Mouse (Mus musculus) lung, embryonic 16.5 days (tissue): ENCODE measurements at regions not wholly inside any gene's neighbourhood (a gene's known extent, or its start where the extent isn't known, plus 50 kb on each side); places are given as distances from the start of the nearest gene placed in this dataset.

Source experiments
- ATAC-seq: fragments of 200-750 bp; cut with Nextera tagmentation; 2 replicates; pipeline ENCODE4 v1.8.0; 2017; ENCODE audit warnings: low read depth, mild to moderate bottlenecking, moderate library complexity
- H3K27ac ChIP-seq: fragments of 300-500 bp; sonication (generic); 2 replicates; pipeline ENCODE4 v1.5.1; 2014; ENCODE audit warnings: mild to moderate bottlenecking, control low read depth, low read length
- H3K27me3 ChIP-seq: fragments of 300-500 bp; sonication (generic); 2 replicates; pipeline ENCODE4 v1.6.1; 2014; ENCODE audit warnings: low read depth, low read length, mixed read lengths; ENCODE audit not compliant: control insufficient read depth, insufficient read depth
- H3K36me3 ChIP-seq: fragments of 300-500 bp; sonication (generic); 2 replicates; pipeline ENCODE4 v1.6.1; 2014; ENCODE audit warnings: low read length; ENCODE audit not compliant: control insufficient read depth, insufficient read depth
- H3K4me1 ChIP-seq: fragments of 300-500 bp; sonication (generic); replicated peaks from 2 replicates; pipeline ENCODE4 v1.6.1; 2014; ENCODE audit warnings: low read length, mixed read lengths; ENCODE audit not compliant: control insufficient read depth, insufficient read depth
- H3K4me2 ChIP-seq: fragments of 300-500 bp; sonication (generic); 2 replicates; pipeline ENCODE4 v1.6.1; 2014; ENCODE audit warnings: low read depth, low read length, control low read depth
- H3K4me3 ChIP-seq: fragments of 300-500 bp; sonication (generic); 2 replicates; pipeline ENCODE4 v1.5.1; 2014; ENCODE audit warnings: mild to moderate bottlenecking, low read length, control low read depth
- H3K9ac ChIP-seq: fragments of 300-500 bp; sonication (generic); 2 replicates; pipeline ENCODE4 v1.6.1; 2014; ENCODE audit warnings: low read length, control low read depth
- H3K9me3 ChIP-seq: fragments of 300-500 bp; sonication (generic); 2 replicates; pipeline ENCODE4 v1.6.1; 2016; ENCODE audit warnings: low read length; ENCODE audit not compliant: control insufficient read depth
- WGBS: fragments of 180-500 bp; shearing (Covaris S2); extraction: QIAGEN DNeasy Blood & Tissue Kit; methylation state at CpG from one replicate; pipeline ENCODE4 v1.1.7; 2014; 5-methylcytosine and 5-hydroxymethylcytosine counted together

DNA sequence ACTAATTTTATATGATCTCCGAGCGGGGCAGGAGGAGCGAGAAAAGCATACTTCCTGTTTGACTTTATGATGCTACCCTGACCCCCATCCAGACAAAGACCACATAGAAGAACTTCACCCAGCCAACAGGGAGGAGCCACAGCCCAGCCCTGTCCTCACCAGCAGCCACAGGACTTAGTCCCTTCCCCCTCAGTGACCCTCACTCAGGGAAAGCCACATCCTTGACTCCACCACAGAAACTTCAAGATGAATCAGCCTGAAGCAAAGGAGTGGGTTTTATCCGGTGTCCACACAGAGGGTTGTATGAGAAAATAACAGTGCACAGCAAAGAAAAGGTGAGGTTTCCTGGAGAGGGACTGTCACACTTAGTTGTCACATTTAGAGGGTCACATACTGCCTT lies 141.4 kb upstream of the Jarid2 start:
- Histone ChIP-seq H3K27me3 (no peaks in the 10 kb centered on the region), H3K4me2 (no peak overlapping the region), H3K4me3 (no peak overlapping the region), H3K27ac (no peak overlapping the region), H3K9ac (no peak overlapping the region), H3K4me1 (no peaks in the 10 kb centered on the region), H3K9me3 (no peaks in the 10 kb centered on the region), H3K36me3 (no peaks in the 10 kb centered on the region)
- ATAC-seq = no peak
- WGBS = 43% methylated on average over 4 of the region's 4 CpGs

DNA sequence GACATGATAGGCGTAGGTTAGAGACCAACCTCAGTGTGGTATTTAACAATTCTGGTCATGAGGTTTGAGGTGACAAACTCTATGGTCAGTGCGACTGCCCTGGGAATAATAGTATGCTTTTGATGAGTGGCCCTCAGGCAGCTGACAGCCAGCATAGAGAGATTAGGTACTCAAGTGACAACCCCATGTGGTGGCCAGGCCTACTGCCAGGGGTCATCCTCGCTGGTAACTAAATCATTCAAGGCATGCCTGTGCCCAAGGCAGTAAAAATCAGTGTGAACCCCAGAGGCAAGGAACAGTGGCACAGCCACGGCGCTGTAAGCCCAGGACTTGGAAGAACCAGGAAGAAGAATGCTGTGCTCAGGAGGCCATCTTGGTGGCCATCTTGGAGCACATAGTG lies 134.6 kb upstream of the Jarid2 start:
- ATAC-seq = no peak
- Histone ChIP-seq H3K9me3 (no peaks in the 10 kb centered on the region), H3K36me3 (no peaks in the 10 kb centered on the region), H3K9ac (no peak overlapping the region), H3K4me2 (no peak overlapping the region), H3K4me3 (no peak overlapping the region), H3K27me3 (no peaks in the 10 kb centered on the region), H3K4me1 (no peaks in the 10 kb centered on the region), H3K27ac (no peak overlapping the region)
- WGBS = 90% methylated on average over 5 of the region's 5 CpGs

DNA sequence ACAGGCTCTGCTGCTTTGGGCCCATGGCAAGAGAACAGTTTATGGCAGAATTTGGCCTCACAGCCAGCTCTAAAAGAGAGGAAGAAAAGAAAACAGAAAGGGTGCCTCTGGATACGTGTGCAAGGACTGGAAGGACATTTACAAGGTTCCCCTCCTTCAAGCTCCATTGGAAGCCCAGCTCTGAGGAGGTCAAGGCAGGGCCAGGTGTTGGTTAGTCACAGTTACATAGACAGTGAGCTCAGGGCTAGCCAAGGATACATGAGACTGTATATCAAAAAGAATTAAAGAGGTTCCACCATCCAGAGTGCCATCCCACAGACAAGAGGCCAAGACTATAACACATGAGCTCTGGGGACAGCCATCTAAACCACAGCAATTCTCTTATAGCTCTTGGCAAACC lies 131.6 kb upstream of the Jarid2 start:
- Histone ChIP-seq H3K4me2 (no peak overlapping the region), H3K27me3 (no peaks in the 10 kb centered on the region)
- WGBS = 78% methylated on average over 1 of the region's 1 CpGs

GRCm38 (mm10) chr13:44601024-44601423 lies 128.2 kb upstream of the Jarid2 start:
- Histone ChIP-seq H3K9ac (no peak overlapping the region), H3K9me3 (no peaks in the 10 kb centered on the region), H3K4me2 (no peak overlapping the region), H3K27ac (no peak overlapping the region), H3K36me3 (no peaks in the 10 kb centered on the region), H3K4me3 (no peak overlapping the region), H3K27me3 (no peaks in the 10 kb centered on the region), H3K4me1 (no peaks in the 10 kb centered on the region)
- 91% methylated on average over 2 of the region's 2 CpGs for WGBS
- ATAC-seq = no peak

More for the DNA sequence above, 131.6 kb upstream of the Jarid2 start:
- Histone ChIP-seq H3K4me3 (no peak overlapping the region), H3K27ac (no peak overlapping the region), H3K4me1 (no peaks in the 10 kb centered on the region), H3K9me3 (no peaks in the 10 kb centered on the region), H3K36me3 (no peaks in the 10 kb centered on the region), H3K9ac (no peak overlapping the region)
- no peak for ATAC-seq

DNA sequence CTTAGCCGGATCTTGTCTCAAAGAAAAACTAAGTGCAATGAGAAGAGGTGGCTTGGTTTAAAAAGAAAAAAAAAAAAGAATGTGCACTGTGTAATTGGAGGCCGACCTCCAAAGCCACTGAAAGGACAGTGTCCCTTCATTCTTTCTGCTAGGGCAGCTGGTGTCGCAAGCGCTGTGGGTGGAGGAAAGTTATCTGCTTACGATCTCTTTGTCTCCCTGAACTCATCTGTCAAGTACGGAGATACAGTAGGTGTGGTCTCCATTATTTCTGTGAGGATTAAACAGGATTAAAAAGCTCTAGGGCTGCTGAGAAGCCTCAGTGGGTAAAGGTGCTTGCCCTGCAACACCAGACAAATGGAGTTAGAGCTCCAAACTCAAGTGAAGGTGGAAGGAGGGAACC lies 126.6 kb upstream of the Jarid2 start:
- no peak overlapping the region for H3K27ac ChIP-seq
- H3K9me3 ChIP-seq = no peaks in the 10 kb centered on the region
- no peaks in the 10 kb centered on the region for H3K36me3 ChIP-seq
- H3K4me1 ChIP-seq = no peaks in the 10 kb centered on the region
- no peak overlapping the region for H3K4me3 ChIP-seq
- no peak overlapping the region for H3K4me2 ChIP-seq
- WGBS = 31% methylated on average over 6 of the region's 6 CpGs
- no peak for ATAC-seq
- no peaks in the 10 kb centered on the region for H3K27me3 ChIP-seq
- no peak overlapping the region for H3K9ac ChIP-seq

GRCm38 (mm10) chr13:44607316-44608285 lies 121.7 kb upstream of the Jarid2 start:
- no peaks in the 10 kb centered on the region for H3K36me3 ChIP-seq
- peak; percentile 89 for ATAC-seq

DNA sequence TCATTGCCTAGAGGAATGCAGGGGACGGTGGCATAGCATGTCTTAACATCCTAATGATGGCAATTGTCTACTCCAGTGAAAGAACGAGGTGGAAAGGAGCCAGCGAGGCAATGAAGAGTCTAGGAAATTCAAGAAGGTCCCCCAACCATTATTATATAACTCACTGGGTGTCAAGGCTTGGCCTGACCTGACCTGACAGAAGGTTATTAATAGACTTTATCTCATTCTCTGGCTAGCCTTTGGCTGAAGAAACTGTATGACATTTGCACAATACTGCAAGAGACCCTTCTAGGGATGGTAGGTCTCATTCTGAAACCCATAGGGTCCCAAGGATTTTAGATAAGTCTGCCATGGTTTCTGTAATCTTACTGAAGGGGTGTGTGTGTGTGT lies 121.0 kb upstream of the Jarid2 start:
- ATAC-seq = no peak
- Histone ChIP-seq H3K27ac (no peak overlapping the region), H3K4me2 (no peak overlapping the region), H3K4me1 (no peaks in the 10 kb centered on the region), H3K9ac (no peak overlapping the region), H3K4me3 (no peak overlapping the region), H3K36me3 (no peaks in the 10 kb centered on the region), H3K27me3 (no peaks in the 10 kb centered on the region), H3K9me3 (no peaks in the 10 kb centered on the region)
- 81% methylated on average over 3 of the region's 3 CpGs for WGBS

More at GRCm38 (mm10) chr13:44607316-44608285, 121.7 kb upstream of the Jarid2 start:
- Histone ChIP-seq H3K9me3 (no peaks in the 10 kb centered on the region), H3K9ac (no peak overlapping the region), H3K27ac (peak overlapping the region; percentile 60; the same call in 1 of the 2 replicates), H3K4me2 (no peak overlapping the region), H3K4me3 (no peak overlapping the region), H3K4me1 (no peaks in the 10 kb centered on the region), H3K27me3 (no peaks in the 10 kb centered on the region)
- WGBS = 56% methylated on average over 13 of the region's 13 CpGs

- ATAC-seq = no peak
- H3K9me3 ChIP-seq = no peaks in the 10 kb centered on the region
- H3K9ac ChIP-seq = no peak overlapping the region
- H3K27me3 ChIP-seq = no peaks in the 10 kb centered on the region
- no peak overlapping the region for H3K4me2 ChIP-seq
- H3K4me3 ChIP-seq = no peak overlapping the region
- H3K4me1 ChIP-seq = no peaks in the 10 kb centered on the region
- no peaks in the 10 kb centered on the region for H3K36me3 ChIP-seq
- 71% methylated on average over 11 of the region's 11 CpGs for WGBS
- no peak overlapping the region for H3K27ac ChIP-seq
Measured at GRCm38 (mm10) chr13:44608681-44609335, 120.5 kb upstream of the Jarid2 start.

- WGBS = 81% methylated on average over 5 of the region's 5 CpGs
- H3K27me3 ChIP-seq = no peaks in the 10 kb centered on the region
- H3K9ac ChIP-seq = no peak overlapping the region
- H3K4me3 ChIP-seq = no peak overlapping the region
- H3K9me3 ChIP-seq = no peaks in the 10 kb centered on the region
- H3K36me3 ChIP-seq = no peaks in the 10 kb centered on the region
- H3K4me1 ChIP-seq = no peaks in the 10 kb centered on the region
- ATAC-seq = no peak
- no peak overlapping the region for H3K4me2 ChIP-seq
- H3K27ac ChIP-seq = no peak overlapping the region
Measured at GRCm38 (mm10) chr13:44609606-44610005, 119.7 kb upstream of the Jarid2 start.
